Mouse (Mus musculus) embryonic facial prominence, embryonic 10.5 days (tissue): Measurements from ENCODE around the gene Bdh1. TPM values are rescaled to one million over a fixed set of nuclear protein-coding genes. Genes with fewer than 3 reads are reported as not detected.

ENCODE experiments used
- DNase-seq: peaks from one replicate; pipeline ENCODE4 v3.0.0-alpha.2; 2017; ENCODE audit warnings: low spot score
- H3K27ac ChIP-seq: fragments of 300-500 bp; sonication (generic); replicated peaks from 2 replicates; pipeline ENCODE4 v1.5.1; 2016; ENCODE audit warnings: mild to moderate bottlenecking
- H3K27me3 ChIP-seq: fragments of 300-500 bp; sonication (generic); replicated peaks from 2 replicates; pipeline ENCODE4 v1.6.1; 2016; ENCODE audit warnings: low read depth, mild to moderate bottlenecking; ENCODE audit not compliant: poor library complexity, severe bottlenecking
- H3K36me3 ChIP-seq: fragments of 300-500 bp; sonication (generic); replicated peaks from 2 replicates; pipeline ENCODE4 v1.6.1; 2016; ENCODE audit warnings: mild to moderate bottlenecking, moderate library complexity
- H3K4me1 ChIP-seq: fragments of 300-500 bp; sonication (generic); 2 replicates; pipeline ENCODE4 v1.6.1; 2016
- H3K4me3 ChIP-seq: fragments of 300-500 bp; sonication (generic); 2 replicates; pipeline ENCODE4 v1.5.1; 2016; ENCODE audit warnings: mild to moderate bottlenecking, moderate library complexity
- H3K9me3 ChIP-seq: fragments of 300-500 bp; sonication (generic); 2 replicates; pipeline ENCODE4 v1.6.1; 2016; ENCODE audit warnings: mild to moderate bottlenecking
- WGBS: fragments of 180-500 bp; shearing (Covaris S2); methylation state at CpG from one replicate; pipeline ENCODE4 v1.1.7; 2016; 5-methylcytosine and 5-hydroxymethylcytosine counted together
- polyA plus RNA-seq: library from polyadenylated mRNA; unstranded; fragments of >200 nt; fragmentation: Nextera tagmentation; extraction: Ambion mirVana; gene quantifications from 2 replicates; pipeline ENCODE4 v1.2.1, GENCODE M21; 2016

The Bdh1 gene
- polyA plus RNA-seq, 1 experiment from 2014 or later, result 13.4 TPM

DNA sequence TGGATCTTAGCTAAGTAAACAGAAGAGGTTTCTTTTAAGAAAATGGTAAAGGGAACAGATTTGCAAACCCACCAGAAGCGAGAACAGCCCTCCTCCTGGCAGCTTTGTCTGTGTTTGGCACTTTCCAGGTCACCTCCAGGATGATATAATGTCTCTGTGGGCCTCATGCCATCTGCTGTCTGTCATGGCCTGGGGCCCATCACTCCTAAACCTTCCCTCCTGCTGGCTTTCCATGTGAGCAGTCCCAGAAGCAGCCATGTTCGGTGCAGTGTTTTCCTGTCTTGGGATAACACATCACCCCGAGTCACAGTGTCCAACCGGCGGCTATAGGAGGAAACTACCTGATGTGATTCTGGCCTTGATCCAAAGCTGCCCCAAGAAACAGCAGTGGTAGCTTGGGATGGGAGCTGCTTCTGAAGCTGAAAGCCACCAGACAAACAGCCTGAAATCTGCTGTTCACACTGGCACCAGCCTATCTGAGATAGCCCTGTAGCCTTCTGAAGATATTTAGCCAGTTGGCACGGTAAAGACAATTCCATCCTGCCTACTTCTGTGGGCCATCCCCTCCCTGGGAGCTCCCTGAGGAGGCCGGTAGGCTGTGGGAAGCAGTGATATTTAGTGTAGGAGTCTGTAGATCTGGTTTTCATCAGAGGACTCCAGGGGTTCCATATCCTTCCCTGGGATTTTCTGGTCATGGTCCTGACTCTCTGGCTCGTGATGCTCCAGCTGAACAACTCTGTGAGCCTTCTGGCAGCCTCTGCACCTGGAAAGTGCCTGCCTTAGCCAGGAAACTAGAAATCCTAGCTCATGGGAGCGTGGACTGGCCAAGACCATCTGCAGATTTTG is 53.3 kb downstream of the Bdh1 start:
- Histone ChIP-seq H3K27me3 (no peaks in the 10 kb centered on the region), H3K4me3 (no peak overlapping the region), H3K36me3 (no peaks in the 10 kb centered on the region), H3K27ac (peak overlapping the region; percentile 27), H3K9me3 (peaks cover 5% of the 10 kb centered on the region; the same call in 1 of the 2 replicates), H3K4me1 (peaks cover 26% of the 10 kb centered on the region)
- DNase-seq, result no peak
- 70% methylated on average over 9 of the region's 9 CpGs for WGBS

DNA sequence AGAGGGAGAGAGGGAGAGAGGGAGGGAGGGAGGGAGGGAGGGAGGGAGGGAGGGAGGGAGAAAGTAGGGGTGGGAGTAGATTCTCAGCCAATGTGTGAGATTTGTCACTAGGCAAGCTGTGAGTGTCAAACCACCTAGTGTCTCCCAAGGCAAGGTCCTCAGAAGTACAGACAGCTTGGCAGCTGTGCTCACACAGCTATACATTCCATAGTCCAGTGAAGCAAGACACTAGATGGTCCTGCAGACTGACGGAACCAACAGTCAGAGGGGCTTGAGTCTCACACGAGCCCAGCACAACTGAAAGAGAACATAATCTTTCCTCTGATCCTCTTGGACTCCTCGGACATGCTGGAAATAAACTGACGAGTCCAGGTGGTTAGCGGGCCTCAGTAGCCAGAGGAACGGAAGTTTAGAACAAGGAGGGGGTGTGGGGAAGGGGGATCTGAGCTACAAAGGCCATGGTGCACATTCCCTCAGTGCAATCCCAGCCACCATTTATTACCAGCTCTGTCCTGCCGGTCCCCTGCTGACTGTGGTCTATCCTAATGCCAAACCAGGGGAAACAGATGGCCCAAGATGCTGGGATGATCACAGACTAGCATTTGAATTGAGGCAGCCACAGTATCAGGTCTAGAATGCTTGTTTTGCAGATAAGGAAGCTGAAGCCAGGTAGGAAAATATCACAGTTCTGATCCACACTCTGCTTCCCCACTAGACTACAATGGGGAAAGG is 55.0 kb downstream of the Bdh1 start:
- peaks cover 26% of the 10 kb centered on the region for H3K4me1 ChIP-seq
- H3K36me3 ChIP-seq, result no peaks in the 10 kb centered on the region
- no peak for DNase-seq
- WGBS, result 66% methylated on average over 7 of the region's 7 CpGs
- no peaks in the 10 kb centered on the region for H3K27me3 ChIP-seq
- H3K9me3 ChIP-seq, result peaks cover 5% of the 10 kb centered on the region; the same call in 1 of the 2 replicates
- H3K4me3 ChIP-seq, result no peak overlapping the region
- no peak overlapping the region; the same call in 1 of the 2 replicates for H3K27ac ChIP-seq

GRCm38 (mm10) chr16:31485336-31485735 is 63.3 kb downstream of the Bdh1 start:
- DNase-seq, result no peak
- H3K27ac ChIP-seq, result no peak overlapping the region
- no peaks in the 10 kb centered on the region for H3K36me3 ChIP-seq
- WGBS, result 92% methylated on average over 5 of the region's 5 CpGs
- H3K4me1 ChIP-seq, result peaks cover 14% of the 10 kb centered on the region
- H3K4me3 ChIP-seq, result no peak overlapping the region
- H3K27me3 ChIP-seq, result no peaks in the 10 kb centered on the region
- H3K9me3 ChIP-seq, result no peaks in the 10 kb centered on the region

DNA sequence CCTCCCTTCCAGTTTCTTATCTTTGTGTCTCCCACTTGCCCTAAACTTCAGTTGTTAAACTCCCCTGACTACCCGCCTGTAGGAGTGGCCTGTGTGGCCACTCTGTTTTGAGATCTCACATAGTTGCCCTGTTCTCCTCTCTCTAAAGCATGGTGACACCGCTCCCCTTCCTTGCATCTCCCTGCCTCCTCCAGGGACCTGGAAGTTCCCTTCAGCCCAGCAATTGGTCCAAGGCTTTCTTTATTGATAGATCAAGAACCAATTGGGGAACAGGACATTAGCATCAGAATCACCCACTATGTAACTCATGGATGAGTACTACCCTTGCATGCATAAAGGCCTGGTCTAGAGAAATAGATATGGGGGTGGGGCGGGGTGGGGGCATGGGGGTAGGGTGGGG is 65.2 kb downstream of the Bdh1 start:
- Histone ChIP-seq H3K4me3 (no peak overlapping the region), H3K36me3 (no peaks in the 10 kb centered on the region), H3K9me3 (no peaks in the 10 kb centered on the region), H3K27ac (no peak overlapping the region), H3K27me3 (peaks cover 15% of the 10 kb centered on the region), H3K4me1 (peaks cover 14% of the 10 kb centered on the region)
- DNase-seq, result no peak
- 85% methylated on average over 3 of the region's 3 CpGs for WGBS

DNA sequence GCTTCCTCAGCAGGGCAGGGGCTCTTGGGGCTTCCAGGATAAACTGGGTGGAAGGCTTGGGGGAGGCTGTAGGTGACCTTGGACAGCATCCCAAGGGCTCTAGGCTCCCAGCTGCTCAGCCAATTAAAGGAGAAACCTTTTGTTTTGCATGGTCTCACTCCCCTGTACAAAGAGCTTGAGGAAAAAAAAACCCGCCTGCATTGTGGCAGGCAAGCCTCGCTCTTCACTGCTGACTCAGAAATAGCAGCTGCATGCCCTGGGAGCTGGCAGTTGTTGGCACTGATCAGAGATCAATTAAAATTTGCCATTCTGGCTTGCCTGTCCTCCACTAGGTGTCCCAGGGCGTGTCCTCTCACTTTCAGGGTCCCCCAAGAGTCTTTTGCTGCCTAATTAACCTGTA is 67.0 kb downstream of the Bdh1 start:
- no peak overlapping the region for H3K4me3 ChIP-seq
- peaks cover 21% of the 10 kb centered on the region for H3K27me3 ChIP-seq
- peak overlapping the region; percentile 59 for H3K27ac ChIP-seq
- no peaks in the 10 kb centered on the region for H3K36me3 ChIP-seq
- 32% methylated on average over 3 of the region's 3 CpGs for WGBS
- no peak for DNase-seq
- no peaks in the 10 kb centered on the region for H3K9me3 ChIP-seq
- H3K4me1 ChIP-seq, result peaks cover 33% of the 10 kb centered on the region

DNA sequence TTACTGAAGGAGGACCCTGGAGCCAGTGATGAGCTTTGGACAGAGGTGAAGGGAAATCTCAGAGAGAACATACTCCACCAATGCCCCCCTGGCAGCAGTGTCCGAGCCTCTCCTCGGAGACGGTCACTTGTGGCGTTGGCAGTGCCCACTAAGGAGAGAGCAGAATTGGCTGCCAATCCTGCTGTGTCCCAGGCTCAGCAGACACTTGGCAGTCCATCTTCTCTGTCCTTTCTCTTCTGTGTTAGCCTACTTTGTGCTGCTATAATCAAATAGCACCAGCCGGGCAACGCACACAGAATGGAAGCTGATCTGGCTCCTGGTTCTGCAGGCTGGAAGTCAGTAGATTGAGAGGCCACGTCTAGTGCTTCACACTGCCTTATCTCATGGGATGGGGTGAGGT is 68.9 kb downstream of the Bdh1 start:
- peaks cover 48% of the 10 kb centered on the region for H3K4me1 ChIP-seq

GRCm38 (mm10) chr16:31492921-31493549 is 71.0 kb downstream of the Bdh1 start:
- DNase-seq, result peak; percentile 30
- H3K4me1 ChIP-seq, result peaks cover 50% of the 10 kb centered on the region
- WGBS, result 33% methylated on average over 12 of the region's 12 CpGs
- H3K9me3 ChIP-seq, result no peaks in the 10 kb centered on the region
- no peak overlapping the region for H3K4me3 ChIP-seq
- H3K27ac ChIP-seq, result peak overlapping the region; percentile 73
- H3K27me3 ChIP-seq, result peaks cover 30% of the 10 kb centered on the region
- no peaks in the 10 kb centered on the region for H3K36me3 ChIP-seq

More for the DNA sequence above, 68.9 kb downstream of the Bdh1 start:
- Histone ChIP-seq H3K36me3 (no peaks in the 10 kb centered on the region), H3K9me3 (no peaks in the 10 kb centered on the region), H3K27ac (no peak overlapping the region), H3K27me3 (peaks cover 30% of the 10 kb centered on the region), H3K4me3 (no peak overlapping the region)
- 95% methylated on average over 7 of the region's 7 CpGs for WGBS
- no peak for DNase-seq

DNA sequence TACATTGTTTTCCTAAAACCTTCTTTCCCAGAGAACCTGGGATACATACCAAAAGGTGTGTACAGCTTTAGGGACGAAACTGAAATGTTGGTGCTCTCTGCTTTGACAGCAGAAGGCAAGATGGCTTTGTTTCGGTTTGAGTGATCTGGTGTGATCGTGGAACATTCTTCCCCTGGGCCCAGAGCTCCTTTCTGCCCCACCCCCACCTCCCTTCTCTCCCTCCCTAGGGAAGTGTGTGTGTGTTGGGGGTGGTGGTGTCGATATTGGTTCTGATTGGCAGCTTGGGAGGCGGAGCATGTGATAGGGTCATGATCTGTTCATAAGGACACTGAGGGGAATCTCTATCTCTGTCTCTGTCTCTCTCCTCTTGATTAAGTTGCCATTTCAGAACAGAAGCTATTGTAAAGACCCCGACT is 71.5 kb downstream of the Bdh1 start:
- H3K36me3 ChIP-seq, result no peaks in the 10 kb centered on the region
- WGBS, result 45% methylated on average over 6 of the region's 6 CpGs
- peak overlapping the region; percentile 73 for H3K27ac ChIP-seq
- H3K4me1 ChIP-seq, result peaks cover 52% of the 10 kb centered on the region
- peak; percentile 34 for DNase-seq
- H3K27me3 ChIP-seq, result peaks cover 30% of the 10 kb centered on the region
- no peaks in the 10 kb centered on the region for H3K9me3 ChIP-seq
- no peak overlapping the region for H3K4me3 ChIP-seq

GRCm38 (mm10) chr16:31493991-31494390 is 71.9 kb downstream of the Bdh1 start:
- DNase-seq, result no peak
- H3K27me3 ChIP-seq, result peaks cover 30% of the 10 kb centered on the region
- peak overlapping the region; percentile 73 for H3K27ac ChIP-seq
- no peak overlapping the region for H3K4me3 ChIP-seq
- H3K4me1 ChIP-seq, result peaks cover 52% of the 10 kb centered on the region
- WGBS, result 56% methylated on average over 6 of the region's 6 CpGs
- no peaks in the 10 kb centered on the region for H3K9me3 ChIP-seq
- H3K36me3 ChIP-seq, result no peaks in the 10 kb centered on the region

- H3K4me1 ChIP-seq, result peaks cover 58% of the 10 kb centered on the region
Measured at GRCm38 (mm10) chr16:31495356-31495755, 73.3 kb downstream of the Bdh1 start.

GRCm38 (mm10) chr16:31495769-31496168 is 73.7 kb downstream of the Bdh1 start:
- peaks cover 62% of the 10 kb centered on the region for H3K4me1 ChIP-seq
- H3K27me3 ChIP-seq, result peaks cover 30% of the 10 kb centered on the region
- H3K9me3 ChIP-seq, result no peaks in the 10 kb centered on the region
- H3K4me3 ChIP-seq, result no peak overlapping the region
- WGBS, result 87% methylated on average over 9 of the region's 9 CpGs
- no peak for DNase-seq
- no peak overlapping the region for H3K27ac ChIP-seq
- H3K36me3 ChIP-seq, result no peaks in the 10 kb centered on the region

More at GRCm38 (mm10) chr16:31495356-31495755, 73.3 kb downstream of the Bdh1 start:
- no peak for DNase-seq
- WGBS, result 71% methylated on average over 7 of the region's 7 CpGs
- no peaks in the 10 kb centered on the region for H3K9me3 ChIP-seq
- H3K4me3 ChIP-seq, result no peak overlapping the region
- H3K36me3 ChIP-seq, result no peaks in the 10 kb centered on the region
- peaks cover 30% of the 10 kb centered on the region for H3K27me3 ChIP-seq
- H3K27ac ChIP-seq, result peak overlapping the region; percentile 51

- Histone ChIP-seq H3K36me3 (no peaks in the 10 kb centered on the region), H3K27ac (no peak overlapping the region; the same call in 1 of the 2 replicates), H3K4me3 (no peak overlapping the region), H3K4me1 (peaks cover 76% of the 10 kb centered on the region), H3K9me3 (no peaks in the 10 kb centered on the region), H3K27me3 (peaks cover 9% of the 10 kb centered on the region; the same call in 1 of the 2 replicates)
- no peak for DNase-seq
- WGBS, result 83% methylated on average over 4 of the region's 4 CpGs
Measured at GRCm38 (mm10) chr16:31498336-31498735, 76.3 kb downstream of the Bdh1 start.
